Mouse (Mus musculus) ZHBTc4 (cell line): Measurements from ENCODE around the gene Tsnax.

Source experiments
- DNase-seq: peaks from one replicate; pipeline ENCODE4 v3.0.0-alpha.2; 2011; ENCODE audit warnings: low read depth, low spot score

Gene Tsnax

DNA sequence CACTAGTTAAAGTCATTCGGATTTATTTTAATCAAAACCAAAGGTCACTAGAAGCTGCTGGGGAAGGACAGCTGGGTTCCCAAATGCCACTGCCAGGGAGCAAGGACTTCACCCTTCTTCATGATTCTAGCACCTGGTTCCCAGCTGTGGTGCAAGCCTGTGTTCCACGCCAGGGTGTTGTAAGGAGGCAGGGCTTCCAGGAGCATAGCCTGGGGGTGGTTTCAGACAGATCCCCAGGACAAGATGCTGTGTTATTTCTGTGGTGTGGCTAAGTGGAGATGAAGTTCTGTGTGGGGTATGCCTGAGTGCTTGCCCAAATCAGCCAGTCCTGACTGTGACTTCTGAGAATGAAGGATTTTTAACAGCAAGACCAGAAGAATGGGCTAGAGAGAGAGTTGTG, 28.7 kb downstream of the Tsnax start:
- peak; percentile 40 for DNase-seq

DNA sequence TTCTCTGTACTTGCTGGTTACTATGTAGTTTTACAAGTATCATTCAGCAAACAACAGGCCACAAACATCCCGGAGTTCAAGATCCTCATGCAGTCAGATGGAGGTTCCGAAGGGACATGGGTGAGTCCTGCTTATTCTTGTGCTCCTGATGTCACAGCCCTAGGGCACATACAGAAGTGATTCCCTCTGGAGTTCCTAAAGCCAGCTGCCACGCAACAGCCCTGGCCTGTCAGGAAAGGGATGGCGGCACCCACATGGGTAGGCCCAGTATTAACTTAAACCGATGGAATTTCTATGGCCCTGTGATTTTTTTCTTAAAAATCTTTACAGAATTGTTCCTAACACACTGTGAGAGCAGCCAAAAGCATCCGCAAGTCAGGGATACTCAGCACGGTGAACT, 30.6 kb downstream of the Tsnax start:
- no peak for DNase-seq

DNA sequence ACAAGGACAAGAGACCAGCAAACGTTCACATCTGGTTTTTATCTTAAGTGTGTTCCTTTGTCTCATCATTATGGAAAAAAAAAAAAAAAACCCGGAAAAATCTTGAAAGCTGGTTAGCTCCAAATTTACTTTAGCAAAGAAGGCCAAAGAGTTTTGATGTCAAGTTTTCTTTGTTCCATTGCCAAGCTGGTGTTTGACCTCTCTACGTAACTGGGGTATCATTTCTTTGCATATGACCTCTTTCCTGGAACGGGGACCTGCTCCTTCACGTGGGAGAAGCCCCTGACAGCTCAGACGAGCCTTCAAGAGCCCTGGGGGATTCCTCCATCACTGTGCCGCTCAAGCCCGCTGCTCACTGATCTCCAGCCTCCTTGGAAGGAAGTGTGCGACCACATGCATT, 31.1 kb downstream of the Tsnax start:
- no peak for DNase-seq

DNA sequence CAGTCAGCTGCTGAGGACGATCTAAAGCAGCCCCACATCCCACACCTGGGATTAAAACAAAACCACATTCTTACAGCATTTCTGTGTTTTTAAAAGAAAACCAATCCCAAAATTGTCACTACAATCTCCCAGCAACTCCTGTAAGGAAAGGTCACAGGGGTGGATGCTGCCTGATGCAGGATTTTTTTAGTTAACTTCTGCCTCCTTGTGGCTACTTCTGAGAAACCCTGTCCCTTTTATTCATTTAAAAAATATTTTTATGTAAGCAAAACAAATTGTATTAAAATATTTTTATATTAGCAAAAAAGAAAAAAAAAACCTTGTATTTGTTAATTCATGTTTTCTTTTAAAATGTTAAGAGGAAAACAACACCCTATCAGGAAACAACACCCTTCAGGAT, 33.0 kb downstream of the Tsnax start:
- no peak for DNase-seq

DNA sequence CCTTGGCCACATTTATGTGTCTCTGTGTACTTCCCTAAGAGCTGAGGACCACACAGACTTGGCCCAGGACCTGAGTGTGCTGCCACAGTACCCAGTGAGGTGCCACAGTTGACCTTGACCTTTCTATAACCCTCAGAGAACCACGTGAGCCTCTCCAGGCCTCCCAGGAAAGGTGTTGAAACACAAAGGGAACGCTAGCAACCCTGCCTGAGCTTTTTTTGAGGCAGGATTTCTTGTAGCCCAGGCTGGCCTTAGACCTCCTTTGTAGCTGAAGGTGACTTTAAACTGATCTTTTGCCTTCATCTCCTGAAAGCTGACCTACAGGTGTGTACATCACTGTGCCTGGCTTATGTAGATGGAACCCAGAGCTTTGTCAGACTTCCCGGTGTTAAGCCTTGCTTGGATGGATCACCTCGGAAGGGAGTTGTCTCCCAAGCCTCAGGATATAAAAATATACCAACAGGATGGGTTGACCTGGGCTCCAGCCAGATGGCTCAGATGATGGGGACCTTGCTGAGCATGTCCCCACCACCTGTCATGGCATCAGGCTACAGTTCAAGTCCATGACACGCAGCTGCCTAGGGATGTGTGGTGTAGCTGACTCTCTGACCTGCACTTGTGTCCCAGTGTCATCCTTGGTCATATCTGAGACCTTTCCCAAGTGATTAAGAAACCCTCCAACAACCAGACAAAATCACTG, 36.4 kb downstream of the Tsnax start:
- DNase-seq: peak; percentile 55

DNA sequence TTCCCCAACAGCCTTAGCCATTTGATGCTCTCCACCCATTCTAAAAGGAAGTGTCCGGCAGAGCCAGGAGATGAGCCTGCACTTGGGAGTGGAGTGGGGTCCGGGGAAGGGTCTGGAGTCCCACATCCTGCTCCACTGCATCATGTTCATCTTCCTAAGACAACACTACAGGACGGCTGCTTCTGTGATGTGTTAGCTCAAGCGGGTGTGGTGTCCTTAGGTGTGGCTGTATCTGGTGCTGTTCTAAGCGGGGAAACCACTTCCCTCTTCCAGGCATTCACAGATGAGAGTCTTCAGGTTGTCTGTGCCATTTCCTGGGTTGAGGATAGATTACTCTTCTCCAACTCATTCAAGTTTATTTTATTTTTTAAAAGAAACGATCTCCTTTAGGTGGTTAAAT, 37.0 kb downstream of the Tsnax start:
- DNase-seq: no peak

DNA sequence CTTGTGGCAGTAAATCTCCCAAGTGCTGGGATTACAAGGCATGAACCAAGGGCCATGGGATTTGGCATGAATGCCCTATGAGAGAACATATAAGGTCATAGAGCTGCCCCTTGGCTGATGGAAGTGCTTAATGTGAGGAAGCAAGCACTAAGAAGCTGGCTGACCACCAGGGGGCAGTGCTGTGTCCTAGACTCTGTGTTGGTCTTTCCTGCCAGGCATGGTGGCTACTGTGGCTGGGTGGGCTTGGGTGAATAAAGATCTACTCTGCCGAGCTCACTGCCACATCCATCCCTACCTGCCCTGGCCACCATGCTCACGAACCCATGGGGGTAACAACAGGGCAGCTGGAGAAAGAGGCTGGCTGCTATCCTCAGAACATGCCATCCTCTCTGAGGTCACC, 39.2 kb downstream of the Tsnax start:
- DNase-seq: peak; percentile 84

DNA sequence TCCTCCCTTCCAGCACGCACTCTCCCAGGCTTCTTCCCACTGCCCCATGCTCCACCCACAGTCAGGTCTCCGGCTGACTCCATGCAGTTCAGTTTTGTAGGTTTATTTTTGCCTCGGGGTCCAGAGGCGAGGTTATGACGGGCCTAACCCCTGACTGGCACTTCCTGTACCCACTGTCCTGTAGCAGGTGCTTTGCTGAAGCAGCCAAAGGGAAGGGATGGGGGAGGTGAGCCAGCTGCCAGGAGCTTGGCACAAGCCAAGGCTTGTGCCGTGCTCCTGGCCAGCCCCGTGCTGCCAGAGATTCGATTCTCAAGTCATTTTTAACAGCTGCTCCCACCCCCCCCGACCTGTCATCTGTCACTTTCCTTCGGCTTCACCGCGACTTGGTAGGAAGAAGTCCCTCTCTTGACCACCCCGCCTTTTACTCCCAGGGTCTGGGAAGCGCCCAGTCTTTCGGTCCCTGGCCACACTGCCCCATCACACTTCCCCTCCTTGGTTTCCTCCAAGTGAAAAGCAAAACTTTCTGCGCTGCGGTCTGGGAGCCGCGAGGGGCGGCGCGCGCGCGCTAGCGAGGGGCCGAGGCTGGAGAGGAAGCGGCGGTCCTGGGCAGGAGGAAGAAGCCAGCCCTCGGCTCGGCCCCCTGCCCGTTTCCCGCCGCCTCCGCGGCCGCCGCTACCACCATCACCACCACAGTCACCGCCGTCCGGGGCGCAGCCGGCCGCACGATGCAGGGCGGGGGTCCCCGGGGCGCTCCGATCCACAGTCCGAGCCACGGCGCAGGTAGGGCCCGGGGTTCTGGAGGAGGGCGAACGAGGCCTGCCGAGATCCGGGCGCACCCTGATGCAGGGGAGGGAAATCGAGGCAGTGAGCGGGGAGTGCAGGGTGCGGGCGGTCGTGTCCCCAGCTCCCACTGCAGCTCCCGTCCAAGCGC, 41.0 kb downstream of the Tsnax start, which contains the start of gene Disc1:
Gene Disc1 (plus strand): TSS at position 691 of the 931 bp plus-strand sequence.
- peak; percentile 47 for DNase-seq

DNA sequence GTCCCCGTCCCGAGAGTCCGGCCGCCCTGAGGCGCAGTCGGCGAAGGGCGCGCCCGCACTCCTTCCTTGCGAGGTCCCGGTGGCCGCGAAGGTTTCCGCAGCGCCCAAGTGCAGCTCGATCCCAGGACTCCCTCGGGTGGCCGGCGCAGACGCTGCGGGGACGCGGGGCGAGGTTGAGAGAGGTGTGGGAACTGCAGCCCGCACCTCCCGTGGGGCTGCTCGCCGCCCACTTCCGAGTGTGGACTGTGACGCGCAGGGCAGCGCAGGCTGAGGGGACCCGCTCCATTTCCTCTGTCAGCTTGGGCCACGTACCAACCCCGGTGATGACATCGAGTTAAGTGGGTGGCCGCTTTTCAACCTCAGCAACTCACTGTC, 41.6 kb downstream of the Tsnax start:
- DNase-seq: peak; percentile 62

DNA sequence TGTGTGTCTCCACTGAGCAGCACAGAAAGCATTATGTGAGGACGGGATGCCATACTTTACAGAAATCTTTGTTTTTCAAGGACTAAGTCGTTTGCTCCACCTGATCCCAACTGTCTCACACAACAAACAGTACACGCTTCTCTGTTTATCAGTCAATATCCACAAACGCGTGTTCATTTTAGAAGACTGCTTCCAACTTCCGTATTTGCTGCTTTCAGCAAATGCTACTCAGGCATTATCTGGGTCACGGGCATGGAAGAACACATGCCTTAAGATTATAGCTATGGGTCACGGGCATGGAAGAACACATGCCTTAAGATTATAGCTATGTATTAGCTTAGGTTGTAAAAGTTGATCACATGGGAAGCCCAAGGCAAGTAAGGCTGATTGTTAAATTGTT, 48.1 kb downstream of the Tsnax start:
- no peak for DNase-seq

DNA sequence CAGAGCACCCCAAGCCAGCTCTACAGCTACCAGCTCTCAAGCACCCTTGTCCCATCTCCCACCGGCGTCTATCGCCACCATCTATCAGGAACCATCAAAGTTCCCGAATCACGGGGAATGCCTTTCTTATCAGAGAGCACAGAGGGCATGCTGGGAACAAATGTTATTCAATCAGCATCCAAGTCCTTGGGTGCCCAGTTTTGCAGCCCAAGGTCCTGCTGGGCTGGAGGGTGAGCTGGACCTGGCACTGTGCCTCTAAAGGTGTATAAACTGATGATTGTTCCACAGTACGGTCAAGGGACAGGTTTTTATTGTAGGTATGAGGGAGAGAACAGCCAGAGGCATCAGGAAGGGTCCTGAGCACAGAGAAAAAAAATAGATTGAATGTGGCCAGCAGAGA, 52.8 kb downstream of the Tsnax start:
- no peak for DNase-seq

DNA sequence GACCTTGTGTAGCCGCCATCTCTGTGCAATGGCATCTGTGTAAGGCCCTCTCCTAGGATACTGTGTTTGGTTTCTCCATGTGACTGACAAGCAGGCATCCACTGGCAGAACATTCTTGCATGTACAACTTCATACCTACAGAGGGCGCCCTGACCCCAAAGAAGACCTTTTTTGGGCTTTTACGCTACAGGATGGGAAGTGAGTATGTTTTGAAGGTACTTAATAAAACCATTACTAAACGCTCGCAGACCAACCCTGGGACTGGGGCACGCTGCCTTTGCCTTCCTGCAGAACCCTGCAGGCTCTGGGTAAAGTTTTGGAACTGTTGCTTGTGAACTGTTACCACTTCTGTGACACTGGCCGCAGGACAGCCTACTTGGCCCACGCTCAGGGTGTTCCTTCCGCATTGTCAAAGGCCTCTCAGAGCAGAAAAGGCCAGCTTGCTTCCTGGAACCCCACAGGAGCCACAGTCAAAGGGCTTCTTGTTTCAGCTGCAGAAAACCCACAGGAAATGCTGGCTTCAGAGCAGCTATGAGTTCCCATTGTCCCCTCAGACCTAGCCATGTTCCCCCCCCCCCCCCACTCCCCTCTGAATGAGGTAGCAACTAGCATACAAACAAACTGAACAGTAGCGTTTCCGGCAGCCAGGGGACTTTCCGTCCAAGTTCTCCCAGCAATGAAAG, 54.3 kb downstream of the Tsnax start:
- DNase-seq: peak; percentile 75

DNA sequence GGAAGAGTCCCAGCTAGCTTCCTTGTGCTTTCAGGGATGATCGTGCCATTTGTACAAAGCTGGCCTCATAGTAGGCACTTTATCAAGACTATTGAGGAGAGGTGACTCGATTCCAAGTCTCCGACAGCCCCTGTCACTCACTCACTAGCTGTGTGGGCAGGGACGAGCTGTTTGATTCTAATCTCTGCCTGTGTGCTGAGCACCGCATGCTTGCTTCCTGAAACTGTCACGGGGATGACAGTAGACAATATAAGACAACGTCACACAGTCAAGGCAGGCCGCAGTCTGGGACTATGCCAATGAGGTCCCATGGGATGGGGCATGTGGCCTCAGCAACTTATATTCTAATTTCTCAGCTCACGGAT, 54.8 kb downstream of the Tsnax start:
- no peak for DNase-seq

DNA sequence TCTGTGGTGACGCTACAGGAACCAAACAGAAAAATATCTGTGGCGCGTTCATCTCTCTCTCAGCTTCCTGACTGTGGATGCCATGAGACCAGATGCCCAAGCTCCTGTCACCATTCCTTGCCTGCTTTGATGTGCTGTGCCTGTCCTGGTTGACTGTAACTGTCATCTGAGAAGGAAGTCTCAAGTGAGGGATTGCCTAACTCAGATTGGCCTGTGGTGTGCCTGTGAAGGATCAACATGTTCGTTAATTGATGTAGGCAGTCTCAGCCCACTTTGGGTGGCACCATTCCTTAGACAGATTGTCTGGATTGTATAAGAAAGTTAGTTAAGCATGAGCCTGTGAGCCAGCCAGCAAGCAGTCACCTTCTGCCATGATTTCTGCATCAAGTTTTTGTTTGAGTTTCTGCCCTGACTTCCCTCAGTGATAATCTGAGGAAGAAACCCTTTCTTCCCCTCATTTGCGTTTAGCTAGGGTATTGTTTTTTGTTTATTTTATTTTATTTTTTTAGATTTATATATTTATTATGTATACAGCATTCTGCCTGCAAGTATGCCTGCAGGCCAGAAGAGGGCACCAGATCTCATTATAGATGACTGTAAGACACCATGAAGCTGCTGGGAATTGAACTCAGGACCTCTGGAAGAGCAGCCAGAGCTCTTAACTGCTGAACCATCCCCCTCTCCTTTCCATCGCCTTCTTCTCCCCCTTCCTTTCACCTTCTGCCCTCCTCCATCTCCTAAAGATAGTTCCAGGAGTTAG, 55.5 kb downstream of the Tsnax start:
- no peak for DNase-seq

DNA sequence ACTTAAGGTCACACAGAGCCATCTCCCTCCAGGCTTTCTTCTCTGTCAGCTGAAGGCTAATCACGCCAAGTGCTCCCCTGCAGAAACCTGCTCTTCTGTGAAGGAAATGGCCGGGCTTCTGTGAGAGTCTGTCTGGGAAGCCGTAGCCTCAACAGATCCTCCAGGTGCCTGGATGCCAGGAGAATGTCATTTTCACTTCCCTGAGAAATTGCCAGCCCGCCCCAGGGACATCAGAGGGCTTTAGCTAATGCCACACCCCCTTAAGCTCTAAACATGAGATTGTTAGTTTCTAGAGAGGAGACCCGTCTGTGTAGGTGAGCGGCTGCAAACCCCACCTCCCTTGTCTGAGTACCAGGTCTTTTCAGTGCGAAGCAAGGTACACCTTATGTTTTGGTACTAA, 56.5 kb downstream of the Tsnax start:
- DNase-seq: no peak

DNA sequence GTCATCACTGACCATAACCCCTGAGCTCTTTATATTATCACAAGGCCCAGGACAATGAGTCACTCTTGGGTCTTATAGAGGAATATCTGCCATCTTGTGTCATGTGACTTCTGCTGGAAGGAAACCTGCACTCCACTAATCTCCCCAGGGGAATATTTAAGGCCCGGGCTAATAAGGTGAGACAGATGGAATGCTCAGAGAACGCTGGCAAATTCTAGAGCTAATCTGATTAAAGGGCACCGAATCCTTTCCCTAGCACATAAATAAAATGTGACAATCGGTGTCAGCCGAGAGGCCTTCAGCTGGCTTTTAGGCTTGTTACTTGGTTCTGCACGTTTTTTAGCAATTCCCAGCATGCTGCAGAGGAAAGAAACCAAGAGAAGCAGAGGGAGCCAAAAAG, 56.9 kb downstream of the Tsnax start:
- DNase-seq: no peak

DNA sequence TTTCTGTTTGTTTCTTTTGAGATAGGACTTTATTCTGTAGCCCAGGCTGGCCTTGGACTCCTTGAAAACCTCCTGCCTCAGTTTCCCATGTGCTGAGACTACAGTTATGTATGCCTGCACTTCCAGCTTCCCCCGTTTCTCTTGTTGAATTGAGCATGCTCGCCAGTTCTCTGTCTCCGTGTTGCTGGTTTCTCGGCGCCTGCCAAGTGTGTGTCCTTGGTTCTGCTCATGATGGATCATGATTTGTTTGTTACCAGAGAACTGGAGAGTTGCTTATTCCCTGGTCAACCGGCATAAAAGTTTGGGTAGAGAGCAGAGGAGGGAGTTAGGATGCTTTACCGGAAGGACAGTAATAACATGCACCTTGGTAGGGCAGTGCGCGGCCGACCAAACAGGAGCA, 61.3 kb downstream of the Tsnax start:
- DNase-seq: no peak

DNA sequence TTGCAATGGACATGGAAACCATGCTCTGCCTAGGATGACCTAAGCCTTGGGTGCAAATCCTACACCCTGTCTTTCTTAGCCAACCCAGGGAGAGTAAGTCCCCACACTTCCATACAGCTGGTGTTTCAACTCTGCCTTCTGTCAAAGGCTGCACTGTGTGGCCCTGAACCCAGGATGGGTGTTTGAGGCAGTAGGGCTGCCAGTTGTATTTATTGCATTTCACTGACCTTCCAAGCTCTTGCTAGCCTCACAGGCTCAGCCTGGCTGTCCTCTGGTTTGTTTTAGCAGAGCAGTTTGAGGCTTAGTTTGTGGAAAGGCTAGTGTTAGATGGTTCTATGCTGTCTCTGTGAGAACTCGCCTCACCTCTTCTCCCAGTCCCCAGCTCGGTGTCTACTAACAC, 61.8 kb downstream of the Tsnax start:
- no peak for DNase-seq

DNA sequence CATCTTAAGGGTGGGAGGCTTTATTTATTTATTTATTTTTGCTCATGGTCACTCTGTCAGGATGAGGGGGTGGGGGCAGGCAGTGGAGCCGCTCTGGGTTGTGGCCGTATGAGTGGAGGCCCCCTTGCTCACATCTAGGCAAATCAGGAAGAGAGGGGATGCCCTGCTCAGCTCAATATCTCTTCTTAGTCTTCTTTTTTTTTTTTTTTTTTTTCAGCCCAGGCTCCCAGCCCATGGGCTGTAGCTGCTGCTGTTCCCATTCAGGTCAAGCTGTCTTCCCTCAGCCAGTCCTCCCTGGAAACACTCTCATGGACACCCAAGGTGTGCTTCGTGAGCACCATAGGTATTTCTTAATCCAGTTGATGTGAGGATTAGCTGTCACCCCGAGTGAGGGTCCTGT, 62.6 kb downstream of the Tsnax start:
- DNase-seq: no peak

DNA sequence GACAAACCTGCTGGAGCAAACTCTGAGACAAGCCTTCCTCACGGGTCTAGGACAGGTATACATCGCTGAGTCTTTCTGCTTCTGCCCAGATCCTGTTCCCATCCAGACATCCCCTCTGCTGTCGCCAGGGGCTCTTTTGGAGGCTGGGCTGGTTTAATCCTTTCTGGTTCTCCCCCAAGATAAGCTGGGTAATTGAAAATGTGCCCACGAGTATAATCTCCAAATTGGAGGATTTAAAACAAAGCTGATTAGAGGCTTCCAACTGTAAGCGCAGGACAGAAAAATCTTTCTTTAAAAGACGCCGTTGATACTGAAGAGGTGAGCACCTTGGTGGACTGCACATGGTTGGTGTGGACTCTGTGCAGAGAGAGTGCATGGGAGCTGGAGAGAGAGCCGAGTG, 64.5 kb downstream of the Tsnax start:
- DNase-seq: no peak

DNA sequence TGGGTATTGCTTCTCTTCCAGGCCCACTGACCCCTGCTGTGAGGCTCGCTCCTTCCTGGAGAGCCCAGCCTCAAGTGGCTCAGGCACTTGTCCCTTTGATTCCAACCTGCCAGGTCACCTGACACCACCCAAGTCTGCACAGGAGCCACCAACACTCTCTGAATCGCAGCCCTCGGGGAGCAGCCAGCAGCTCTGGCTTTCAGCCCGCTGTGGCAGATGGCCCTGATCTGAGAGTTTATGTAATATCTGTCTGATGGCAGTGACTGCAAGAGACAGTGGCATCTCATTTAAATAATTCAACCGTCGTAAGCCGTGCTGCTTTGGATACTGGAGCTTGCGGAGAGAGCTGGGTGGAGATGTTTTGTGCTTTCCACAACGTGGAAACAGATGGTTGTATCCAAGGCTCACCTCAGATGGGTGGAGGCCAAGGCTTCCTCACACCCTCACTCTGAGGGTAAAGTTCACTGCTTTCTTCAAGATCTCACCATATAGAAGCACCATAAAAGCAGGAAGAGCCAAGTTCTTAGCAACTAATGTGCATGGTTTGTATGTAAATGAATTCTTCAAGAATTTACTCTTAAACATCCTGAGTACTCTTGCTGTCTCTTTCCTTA, 66.1 kb downstream of the Tsnax start:
- DNase-seq: no peak
